Mouse (Mus musculus): ENCODE results near the gene Galc. TPM values are rescaled to one million over a fixed set of nuclear protein-coding genes. Genes with fewer than 3 reads are reported as not detected.

Gene Galc
- polyA plus RNA-seq (2014; fragmentation: Nextera tagmentation; extraction: Ambion mirVana) = 13.8 TPM in 2 replicates

DNA sequence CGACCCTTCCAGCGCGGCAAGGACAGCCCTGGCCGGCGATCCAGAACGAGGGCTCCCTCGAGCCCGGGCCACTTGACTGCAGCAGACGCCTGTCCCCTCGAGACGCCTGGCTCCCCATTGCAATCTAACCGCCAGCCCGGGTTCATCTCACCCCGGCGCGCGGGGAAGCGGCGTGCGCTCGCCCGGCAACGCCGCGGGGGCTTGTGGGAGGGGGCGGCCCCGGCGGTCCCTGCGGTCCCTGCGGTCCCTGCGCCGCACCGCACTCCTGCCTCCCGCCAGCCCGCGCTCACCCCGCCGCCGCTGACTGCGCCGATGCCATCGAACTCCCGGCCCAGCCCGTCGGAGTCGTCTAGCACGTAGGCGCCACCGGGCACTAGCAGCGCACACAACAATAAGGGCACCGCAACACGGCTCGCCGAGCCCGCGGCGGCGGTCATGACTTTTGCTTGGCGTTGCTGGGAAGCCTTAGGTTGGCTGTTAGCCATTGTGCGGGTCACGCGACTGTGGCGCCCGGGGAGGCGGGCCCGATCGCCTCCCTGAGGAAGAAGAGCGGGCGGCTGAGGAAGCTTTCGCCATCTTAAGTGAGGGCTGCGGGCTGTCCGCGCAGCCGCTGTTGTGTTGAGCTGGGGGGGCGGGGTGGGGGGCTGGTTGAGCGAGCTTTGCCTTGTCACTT lies at the start of gene Galc:
Gene Galc (minus strand): TSS at position 615 of the 673 bp plus-strand sequence.
- peaks cover 11% of the 10 kb centered on the region; the same call in 1 of the 2 replicates for H3K4me1 ChIP-seq (replicated peaks; ENCODE audit: control insufficient read depth, insufficient read depth, low read length)
- no peaks in the 10 kb centered on the region for H3K36me3 ChIP-seq (replicated peaks; ENCODE audit: control insufficient read depth, insufficient read depth)
- H3K9me3 ChIP-seq (ENCODE audit: control insufficient read depth, low read length) = no peaks in the 10 kb centered on the region
- peak within 1 kb of the TSS; percentile 99 for H3K27ac ChIP-seq
- DNase-seq (ENCODE audit: low spot score) (peak; percentile 86), ATAC-seq (ENCODE audit: low FRiP score) (peak; percentile 95)
- no peaks in the 10 kb centered on the region for H3K27me3 ChIP-seq (ENCODE audit: control insufficient read depth, insufficient read depth, low read length)
- H3K9ac ChIP-seq = peak within 1 kb of the TSS; percentile 97
- H3K4me3 ChIP-seq (replicated peaks; ENCODE audit: low read length) = peak within 1 kb of the TSS; percentile 86
- H3K4me2 ChIP-seq (replicated peaks) = peak within 1 kb of the TSS; percentile 78
- under 1% methylated on average over 66 of the region's 76 CpGs for WGBS

DNA sequence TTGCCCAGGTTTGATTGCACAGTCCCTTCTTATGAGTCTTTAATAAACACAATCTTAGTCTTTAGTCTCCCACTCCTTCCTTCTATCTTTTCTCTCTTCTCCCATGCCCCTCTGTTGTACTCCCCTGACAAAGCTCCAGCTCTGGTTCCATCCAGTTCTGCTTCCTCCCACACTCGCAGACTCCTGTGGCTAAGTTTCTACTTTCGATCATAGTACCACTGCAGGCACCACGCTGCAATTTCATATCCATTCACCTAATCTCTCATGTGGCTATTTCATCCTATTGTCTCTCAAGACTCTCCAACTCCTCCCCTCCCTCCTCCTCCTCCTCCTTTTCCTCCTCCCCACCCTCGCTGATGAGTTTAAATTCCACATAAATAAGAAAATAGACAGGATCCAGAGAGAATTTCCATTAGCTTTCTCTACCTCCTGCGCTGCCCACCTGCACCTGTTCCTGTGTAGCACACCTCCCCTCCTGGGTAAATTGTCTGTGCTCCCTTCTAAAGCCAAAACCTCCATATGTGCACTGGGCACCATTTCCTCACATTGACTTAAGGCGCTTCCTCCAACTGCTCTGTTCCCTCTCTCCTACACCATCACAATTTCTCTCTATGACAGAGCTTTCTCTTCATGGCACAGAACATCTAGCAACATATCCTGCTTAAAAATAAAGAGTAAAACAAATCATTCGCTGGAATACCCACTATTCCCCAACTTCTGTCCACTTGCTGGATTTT lies 48.1 kb upstream of the Galc start:
- Histone ChIP-seq H3K9me3 (ENCODE audit: control insufficient read depth, low read length) (no peaks in the 10 kb centered on the region), H3K4me1 (replicated peaks; ENCODE audit: control insufficient read depth, insufficient read depth, low read length) (no peaks in the 10 kb centered on the region), H3K4me3 (replicated peaks; ENCODE audit: low read length) (no peak overlapping the region), H3K27me3 (ENCODE audit: control insufficient read depth, insufficient read depth, low read length) (no peaks in the 10 kb centered on the region), H3K9ac (no peak overlapping the region), H3K27ac (no peak overlapping the region), H3K36me3 (replicated peaks; ENCODE audit: control insufficient read depth, insufficient read depth) (no peaks in the 10 kb centered on the region), H3K4me2 (replicated peaks) (no peak overlapping the region)
- 86% methylated on average over 7 of the region's 7 CpGs for WGBS
- no peak for DNase-seq (ENCODE audit: low spot score)
- no peak for ATAC-seq (ENCODE audit: low FRiP score)

DNA sequence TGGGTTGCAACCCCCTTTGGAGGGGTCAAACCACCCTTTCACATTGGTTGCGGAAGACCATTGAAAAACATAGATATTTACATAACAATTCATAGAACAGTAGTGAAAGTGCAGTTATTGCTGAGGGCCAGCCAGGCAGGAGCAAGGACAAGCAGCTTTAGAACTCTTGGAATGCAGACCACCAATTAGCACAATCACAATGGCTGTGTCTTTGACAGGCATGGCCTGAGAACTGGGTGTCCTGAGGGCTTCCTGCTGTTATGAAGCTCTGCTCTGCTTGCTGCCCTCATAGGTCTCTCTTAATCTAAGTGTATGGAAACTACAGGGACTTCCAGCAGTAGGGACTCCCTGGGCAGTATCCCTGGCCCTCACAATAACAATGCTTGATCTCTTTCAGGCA lies 43.8 kb upstream of the Galc start:
- H3K27me3 ChIP-seq (ENCODE audit: control insufficient read depth, insufficient read depth, low read length) = no peaks in the 10 kb centered on the region
- WGBS = 45% methylated on average over 1 of the region's 1 CpGs

DNA sequence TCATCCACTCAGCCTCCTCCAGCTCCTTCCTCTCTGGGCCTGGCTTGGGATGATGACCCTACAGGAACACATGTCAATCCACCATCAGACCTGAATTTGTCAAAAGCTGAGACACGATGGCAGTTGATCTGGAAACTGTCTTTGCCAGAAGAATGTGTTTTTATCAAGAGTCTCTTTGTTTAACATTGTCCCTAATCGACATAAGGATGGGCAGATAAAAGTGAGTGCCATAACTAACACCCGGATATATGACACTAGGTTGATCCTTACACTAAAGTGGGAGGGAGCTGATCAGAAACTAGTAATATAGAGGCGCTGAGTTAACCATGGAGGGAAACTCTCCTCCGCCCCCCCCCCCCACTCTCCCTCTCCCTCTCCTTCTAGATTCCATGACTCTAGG lies 42.7 kb upstream of the Galc start:
- Histone ChIP-seq H3K4me3 (replicated peaks; ENCODE audit: low read length) (no peak overlapping the region), H3K9ac (no peak overlapping the region), H3K4me1 (replicated peaks; ENCODE audit: control insufficient read depth, insufficient read depth, low read length) (no peaks in the 10 kb centered on the region), H3K4me2 (replicated peaks) (no peak overlapping the region), H3K36me3 (replicated peaks; ENCODE audit: control insufficient read depth, insufficient read depth) (no peaks in the 10 kb centered on the region), H3K9me3 (ENCODE audit: control insufficient read depth, low read length) (no peaks in the 10 kb centered on the region), H3K27me3 (ENCODE audit: control insufficient read depth, insufficient read depth, low read length) (no peaks in the 10 kb centered on the region), H3K27ac (no peak overlapping the region)
- 94% methylated on average over 5 of the region's 5 CpGs for WGBS
- DNase-seq (ENCODE audit: low spot score) (no peak), ATAC-seq (ENCODE audit: low FRiP score) (no peak)

More for the DNA sequence above, 43.8 kb upstream of the Galc start:
- Histone ChIP-seq H3K4me2 (replicated peaks) (no peak overlapping the region), H3K4me3 (replicated peaks; ENCODE audit: low read length) (no peak overlapping the region), H3K4me1 (replicated peaks; ENCODE audit: control insufficient read depth, insufficient read depth, low read length) (no peaks in the 10 kb centered on the region), H3K27ac (no peak overlapping the region), H3K9ac (no peak overlapping the region), H3K36me3 (replicated peaks; ENCODE audit: control insufficient read depth, insufficient read depth) (no peaks in the 10 kb centered on the region), H3K9me3 (ENCODE audit: control insufficient read depth, low read length) (no peaks in the 10 kb centered on the region)
- no peak for ATAC-seq (ENCODE audit: low FRiP score)
- no peak for DNase-seq (ENCODE audit: low spot score)

DNA sequence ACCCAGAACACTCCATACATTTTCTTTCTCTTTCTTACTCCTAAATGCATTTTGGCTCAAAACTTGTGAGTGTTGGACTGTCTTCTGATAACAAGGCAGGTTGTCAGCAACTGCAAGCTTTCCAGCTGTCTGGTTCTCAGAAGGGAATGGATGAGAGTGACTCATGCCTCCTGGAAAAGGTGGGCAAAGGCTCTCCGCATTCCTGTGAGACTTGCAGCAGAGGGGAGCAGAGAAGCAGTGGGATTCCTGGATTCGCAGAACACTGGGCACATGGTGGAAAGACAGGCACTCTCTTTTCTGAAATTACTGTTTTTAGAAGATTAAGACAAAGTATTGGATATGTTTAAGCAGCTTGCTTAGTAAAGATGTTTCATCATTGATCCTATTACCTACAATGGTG lies 35.0 kb upstream of the Galc start:
- H3K9me3 ChIP-seq (ENCODE audit: control insufficient read depth, low read length) = no peaks in the 10 kb centered on the region
- ATAC-seq (ENCODE audit: low FRiP score) (no peak), DNase-seq (ENCODE audit: low spot score) (no peak)
- no peaks in the 10 kb centered on the region for H3K36me3 ChIP-seq (replicated peaks; ENCODE audit: control insufficient read depth, insufficient read depth)
- no peak overlapping the region for H3K4me3 ChIP-seq (replicated peaks; ENCODE audit: low read length)
- H3K4me2 ChIP-seq (replicated peaks) = no peak overlapping the region
- no peak overlapping the region for H3K27ac ChIP-seq
- H3K9ac ChIP-seq = no peak overlapping the region
- no peaks in the 10 kb centered on the region for H3K4me1 ChIP-seq (replicated peaks; ENCODE audit: control insufficient read depth, insufficient read depth, low read length)
- WGBS = 91% methylated on average over 2 of the region's 2 CpGs
- H3K27me3 ChIP-seq (ENCODE audit: control insufficient read depth, insufficient read depth, low read length) = no peaks in the 10 kb centered on the region

DNA sequence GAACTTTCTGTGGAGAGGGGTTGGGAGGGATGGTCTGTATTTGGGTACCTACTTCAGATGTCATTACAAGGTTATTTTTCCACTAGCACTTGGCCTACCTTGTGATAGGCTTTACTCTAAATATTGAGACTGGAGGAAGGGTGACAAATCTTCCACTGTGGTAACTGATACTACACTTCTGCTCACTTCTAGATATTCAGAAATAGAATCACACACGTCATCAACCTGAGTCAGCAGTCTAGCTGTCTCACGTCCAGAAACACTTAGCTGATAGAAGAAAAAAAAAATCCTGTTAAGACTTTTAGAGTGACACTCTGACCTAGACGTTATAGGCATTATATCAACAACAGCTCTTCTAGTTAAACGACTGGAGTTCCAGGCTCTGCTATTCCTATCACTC lies 33.0 kb upstream of the Galc start:
- Histone ChIP-seq H3K9ac (no peak overlapping the region), H3K4me1 (replicated peaks; ENCODE audit: control insufficient read depth, insufficient read depth, low read length) (no peaks in the 10 kb centered on the region), H3K36me3 (replicated peaks; ENCODE audit: control insufficient read depth, insufficient read depth) (no peaks in the 10 kb centered on the region), H3K27me3 (ENCODE audit: control insufficient read depth, insufficient read depth, low read length) (no peaks in the 10 kb centered on the region), H3K4me3 (replicated peaks; ENCODE audit: low read length) (no peak overlapping the region), H3K27ac (no peak overlapping the region), H3K4me2 (replicated peaks) (no peak overlapping the region), H3K9me3 (ENCODE audit: control insufficient read depth, low read length) (no peaks in the 10 kb centered on the region)
- ATAC-seq (ENCODE audit: low FRiP score) (no peak), DNase-seq (ENCODE audit: low spot score) (no peak)
- WGBS = 83% methylated on average over 4 of the region's 4 CpGs

DNA sequence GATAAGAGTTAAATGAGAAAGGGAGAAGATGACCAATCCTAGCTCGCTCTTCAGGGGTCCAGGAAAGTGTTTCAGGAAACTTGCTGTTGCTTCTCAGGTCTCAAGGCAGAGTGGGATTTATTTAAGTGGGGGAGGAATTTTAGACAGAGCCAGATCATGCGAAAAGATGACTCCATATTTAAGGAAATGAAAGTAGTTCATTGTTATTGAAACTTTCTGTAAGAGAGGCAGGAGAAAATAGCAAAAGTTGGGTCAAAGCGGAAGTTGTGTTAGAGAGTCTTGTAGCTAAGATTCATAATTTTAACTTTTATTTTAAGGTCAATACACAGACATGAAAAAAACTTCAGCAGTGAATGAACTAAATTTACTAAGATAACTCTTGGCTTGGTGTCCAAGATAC lies 31.2 kb upstream of the Galc start:
- ATAC-seq (ENCODE audit: low FRiP score) (no peak), DNase-seq (ENCODE audit: low spot score) (no peak)
- WGBS = 88% methylated on average over 3 of the region's 3 CpGs
- Histone ChIP-seq H3K36me3 (replicated peaks; ENCODE audit: control insufficient read depth, insufficient read depth) (no peaks in the 10 kb centered on the region), H3K27me3 (ENCODE audit: control insufficient read depth, insufficient read depth, low read length) (no peaks in the 10 kb centered on the region), H3K4me3 (replicated peaks; ENCODE audit: low read length) (no peak overlapping the region), H3K4me2 (replicated peaks) (no peak overlapping the region), H3K4me1 (replicated peaks; ENCODE audit: control insufficient read depth, insufficient read depth, low read length) (no peaks in the 10 kb centered on the region), H3K9me3 (ENCODE audit: control insufficient read depth, low read length) (no peaks in the 10 kb centered on the region), H3K27ac (no peak overlapping the region), H3K9ac (no peak overlapping the region)

DNA sequence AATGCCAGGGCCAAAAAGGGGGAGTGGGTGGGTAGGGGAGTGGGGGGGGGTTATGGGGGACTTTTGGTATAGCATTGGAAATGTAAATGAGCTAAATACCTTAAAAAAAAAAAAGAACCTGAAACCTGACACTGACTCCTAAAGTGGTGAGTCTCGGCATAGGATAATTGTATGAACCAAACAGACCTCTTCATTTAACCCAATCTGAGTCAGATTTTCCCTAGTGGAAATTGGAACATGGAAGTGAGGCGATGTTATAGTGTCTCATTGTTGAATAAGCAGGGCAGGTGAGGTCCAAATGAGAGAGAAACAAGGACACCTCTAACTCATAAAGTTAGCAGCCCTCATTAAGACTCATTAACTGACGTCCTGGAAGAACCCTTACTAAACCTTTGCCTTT lies 25.2 kb upstream of the Galc start:
- WGBS = 83% methylated on average over 3 of the region's 3 CpGs
- no peak overlapping the region for H3K4me3 ChIP-seq (replicated peaks; ENCODE audit: low read length)
- no peak overlapping the region for H3K27ac ChIP-seq
- no peaks in the 10 kb centered on the region for H3K9me3 ChIP-seq (ENCODE audit: control insufficient read depth, low read length)
- no peak for ATAC-seq (ENCODE audit: low FRiP score)
- no peaks in the 10 kb centered on the region for H3K4me1 ChIP-seq (replicated peaks; ENCODE audit: control insufficient read depth, insufficient read depth, low read length)
- no peaks in the 10 kb centered on the region for H3K36me3 ChIP-seq (replicated peaks; ENCODE audit: control insufficient read depth, insufficient read depth)
- H3K27me3 ChIP-seq (ENCODE audit: control insufficient read depth, insufficient read depth, low read length) = no peaks in the 10 kb centered on the region
- no peak overlapping the region for H3K9ac ChIP-seq
- H3K4me2 ChIP-seq (replicated peaks) = no peak overlapping the region
- DNase-seq (ENCODE audit: low spot score) = no peak

DNA sequence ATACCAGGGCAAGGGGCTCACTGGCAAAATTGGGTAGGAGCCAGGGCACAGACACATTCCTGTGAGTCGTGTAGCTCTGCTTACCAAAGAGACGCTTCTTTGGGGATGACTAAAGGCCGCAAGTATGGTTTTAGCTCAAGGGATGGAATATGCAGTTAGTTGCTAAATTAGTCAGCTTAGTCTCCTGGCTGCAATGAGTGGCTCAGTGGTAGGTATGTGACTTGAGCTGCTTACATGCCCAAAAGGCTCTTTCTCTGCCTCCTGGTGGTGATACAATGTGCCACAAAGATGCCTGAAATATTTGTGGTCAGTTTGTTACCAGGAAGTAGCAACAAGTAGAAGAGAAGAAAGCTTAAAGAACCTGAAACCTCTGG lies 24.2 kb upstream of the Galc start:
- Histone ChIP-seq H3K27ac (no peak overlapping the region), H3K4me3 (replicated peaks; ENCODE audit: low read length) (no peak overlapping the region), H3K4me2 (replicated peaks) (no peak overlapping the region), H3K9me3 (ENCODE audit: control insufficient read depth, low read length) (no peaks in the 10 kb centered on the region), H3K4me1 (replicated peaks; ENCODE audit: control insufficient read depth, insufficient read depth, low read length) (no peaks in the 10 kb centered on the region), H3K27me3 (ENCODE audit: control insufficient read depth, insufficient read depth, low read length) (no peaks in the 10 kb centered on the region), H3K9ac (no peak overlapping the region), H3K36me3 (replicated peaks; ENCODE audit: control insufficient read depth, insufficient read depth) (no peaks in the 10 kb centered on the region)
- DNase-seq (ENCODE audit: low spot score) = no peak
- WGBS = 72% methylated on average over 3 of the region's 3 CpGs
- no peak for ATAC-seq (ENCODE audit: low FRiP score)

Measured in hindbrain, embryonic 14.5 days (tissue).